Mouse (Mus musculus): ENCODE results near the gene Gc.

The Gc gene

GRCm38 (mm10) chr5:89457554-89458062, at the start of gene Gc:
Gc (minus strand) TSS chr5:89457898.
- no peak for DNase-seq

DNA sequence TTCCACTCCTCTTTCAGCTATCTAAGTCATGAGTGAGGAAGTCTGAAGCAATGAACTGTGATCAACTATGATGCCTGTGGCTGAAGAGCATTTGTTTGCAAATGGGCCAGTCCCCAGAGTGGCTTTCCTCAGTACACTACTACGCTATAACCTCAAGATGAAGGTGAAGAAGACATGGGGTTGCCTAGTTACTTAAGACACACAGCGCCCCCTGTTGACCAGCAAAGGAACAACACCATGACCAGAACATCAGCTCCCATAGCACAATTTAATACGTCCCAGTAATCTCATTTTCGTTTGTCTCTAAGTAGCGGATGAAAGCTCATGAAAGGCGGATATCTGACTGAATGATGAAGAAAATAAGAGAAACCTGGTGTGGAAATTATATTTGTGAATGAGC, 42.5 kb upstream of the Gc start:
- DNase-seq, result peak; percentile 21 to 29

GRCm38 (mm10) chr5:89492560-89492959, 34.9 kb upstream of the Gc start:
- DNase-seq, result no peak

- no peak for DNase-seq
These were observed 12.8 kb upstream of the Gc start for GRCm38 (mm10) chr5:89470483-89470882.

- no peak for DNase-seq
These were observed 10.2 kb upstream of the Gc start for GRCm38 (mm10) chr5:89467886-89468285.

DNA sequence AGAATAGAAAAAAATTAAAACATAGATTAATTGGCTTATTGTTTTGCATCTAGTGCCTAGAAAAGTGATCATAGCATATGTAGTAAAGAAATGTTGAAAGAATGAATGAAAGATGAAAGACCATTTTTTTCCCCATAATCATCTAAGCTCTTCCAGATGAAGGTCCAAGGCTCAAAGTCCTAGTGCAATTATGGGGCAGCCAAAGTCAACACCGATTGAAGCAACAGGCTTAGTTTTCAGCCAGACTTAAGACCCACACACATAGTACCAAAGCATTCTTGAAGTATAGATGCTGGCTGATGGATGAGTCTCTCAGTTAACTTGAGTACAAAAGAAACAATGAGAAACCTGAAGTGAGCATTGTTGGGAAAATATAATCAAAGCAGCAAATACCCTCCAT, 9.3 kb upstream of the Gc start:
- no peak for DNase-seq

GRCm38 (mm10) chr5:89466275-89466674, 8.6 kb upstream of the Gc start:
- no peak for DNase-seq

DNA sequence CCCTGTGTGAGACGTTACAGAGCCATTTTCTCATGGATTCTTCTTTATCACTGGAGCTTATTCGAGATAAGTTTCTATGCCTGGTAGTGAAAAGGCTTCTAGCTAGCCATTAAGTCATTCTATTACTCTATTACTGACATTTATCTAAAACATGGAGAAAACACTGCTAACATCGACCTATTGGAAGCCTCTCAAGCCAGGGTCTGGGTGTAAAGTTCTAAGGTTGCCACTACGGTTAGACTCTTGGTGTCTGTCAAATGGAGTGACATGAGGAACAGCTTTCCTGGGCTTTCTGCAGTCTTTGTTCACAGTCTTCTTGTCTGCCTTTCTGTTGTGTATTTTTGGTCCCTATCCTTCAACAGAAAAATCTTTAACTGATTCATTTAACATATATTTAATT, 4.1 kb upstream of the Gc start:
- DNase-seq, result no peak

- DNase-seq, result no peak
These were observed 1.9 kb upstream of the Gc start for GRCm38 (mm10) chr5:89459591-89459990.

DNA sequence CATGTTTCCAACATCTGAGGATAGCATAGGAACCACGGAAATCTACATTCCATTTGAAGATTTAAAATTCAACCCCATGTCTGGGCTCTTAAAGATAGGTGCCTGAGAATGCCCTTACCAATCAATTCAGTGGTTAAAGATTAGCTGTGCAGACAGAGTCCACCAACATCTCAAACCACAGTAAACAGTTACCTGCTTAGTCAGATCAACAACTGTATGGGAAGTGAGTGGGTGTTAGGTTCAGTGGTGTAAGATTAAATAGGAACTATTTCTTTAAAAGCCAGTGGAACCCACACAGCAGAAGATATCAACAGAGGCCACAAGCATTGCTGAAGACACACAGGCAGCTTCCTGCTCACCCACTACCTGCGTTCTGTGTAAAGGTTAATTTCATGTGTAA, 1.3 kb upstream of the Gc start:
- no peak for DNase-seq

DNA sequence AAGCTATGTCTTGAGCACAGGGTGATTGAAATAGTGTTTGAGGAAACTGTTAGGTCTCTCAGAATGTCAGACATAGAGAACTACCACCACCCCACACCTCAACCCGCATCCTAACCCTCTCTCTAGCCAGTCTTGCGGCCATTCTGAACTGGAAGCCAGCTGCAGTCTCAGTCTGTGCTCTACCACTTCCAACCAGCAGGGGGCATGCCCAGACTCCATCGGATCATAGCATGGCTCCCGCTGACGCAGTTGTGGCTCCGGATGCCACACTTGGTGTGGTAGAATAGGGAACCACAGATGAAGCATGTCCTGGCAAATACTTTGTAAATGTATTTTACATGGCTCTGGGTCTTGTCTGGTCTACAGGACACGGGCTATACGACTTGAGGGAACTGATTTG, 2.2 kb downstream of the Gc start:
- peak; percentile 25 to 38 for DNase-seq

- no peak for DNase-seq
These were observed 6.9 kb downstream of the Gc start for GRCm38 (mm10) chr5:89450798-89451197.

- DNase-seq, result no peak
These were observed 8.4 kb downstream of the Gc start for GRCm38 (mm10) chr5:89449325-89449724.

GRCm38 (mm10) chr5:89447978-89448377, 9.7 kb downstream of the Gc start:
- DNase-seq, result no peak

- peak in 1 of 2 experiments; percentile 17 for DNase-seq
These were observed 13.3 kb downstream of the Gc start for GRCm38 (mm10) chr5:89444360-89444759.

- no peak for DNase-seq
These were observed 46.2 kb downstream of the Gc start for GRCm38 (mm10) chr5:89411536-89411935.

GRCm38 (mm10) chr5:89407376-89408082, 50.2 kb downstream of the Gc start:
- peak in 1 of 2 experiments; percentile 18 for DNase-seq

- DNase-seq, result no peak
These were observed 52.6 kb downstream of the Gc start for GRCm38 (mm10) chr5:89405132-89405531.

DNA sequence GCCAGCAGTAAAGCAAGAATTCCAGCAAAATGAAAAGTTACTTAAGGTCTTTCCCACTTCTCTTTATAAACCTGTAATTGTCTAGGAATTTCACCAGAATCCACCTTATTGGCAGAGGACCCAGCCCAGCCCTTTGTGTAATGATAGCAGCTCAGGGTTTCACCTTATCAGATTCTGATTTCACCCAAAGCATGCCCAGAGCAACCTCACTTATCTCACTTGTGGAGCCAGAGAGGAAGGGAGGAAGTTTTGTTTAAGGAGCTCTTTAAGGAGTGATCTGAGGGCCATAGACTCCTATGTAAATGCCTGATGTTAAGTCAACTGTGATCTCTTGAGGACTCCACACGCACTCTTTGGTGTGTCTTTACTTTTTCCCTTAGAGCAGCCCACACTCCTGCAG, 67.3 kb downstream of the Gc start:
- DNase-seq, result no peak

DNA sequence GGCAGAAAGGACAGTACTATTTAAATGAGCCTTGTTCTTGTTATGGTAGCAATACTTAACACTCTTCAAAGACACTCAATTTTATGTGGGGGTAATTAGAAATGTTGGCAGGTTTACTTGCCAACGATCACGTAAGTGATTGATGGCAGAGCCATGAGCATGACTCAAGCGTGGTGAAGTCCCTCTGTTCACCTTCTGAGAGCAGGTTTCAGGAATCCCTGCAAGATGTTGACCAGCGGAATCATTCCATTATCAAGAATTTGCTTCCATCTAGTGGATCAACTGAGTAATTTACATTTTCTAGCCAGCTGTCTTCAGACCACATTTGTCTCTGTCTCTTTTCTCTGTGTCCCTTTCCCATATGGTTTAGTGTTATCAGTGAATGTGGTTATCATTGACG, 73.5 kb downstream of the Gc start:
- no peak for DNase-seq

- DNase-seq, result no peak
These were observed 76.4 kb downstream of the Gc start for GRCm38 (mm10) chr5:89381340-89381739.

GRCm38 (mm10) chr5:89370140-89370539, 87.6 kb downstream of the Gc start:
- DNase-seq, result no peak

GRCm38 (mm10) chr5:89368045-89368743, 89.5 kb downstream of the Gc start:
- no peak for DNase-seq

Data from lung, postnatal 4 days (tissue).